Mouse (Mus musculus) testis, postnatal 10 days (tissue): Measurements from ENCODE around the gene Eif6.

Source experiments
- DNase-seq: peaks from one replicate; pipeline ENCODE4 v3.0.0; 2021; ENCODE audit warnings: low spot score

The Eif6 gene

GRCm38 (mm10) chr2:155823722-155824121 is 3.0 kb downstream of the Eif6 start:
- DNase-seq = no peak

GRCm38 (mm10) chr2:155820779-155821178 is 5.9 kb downstream of the Eif6 start:
- DNase-seq = no peak

DNA sequence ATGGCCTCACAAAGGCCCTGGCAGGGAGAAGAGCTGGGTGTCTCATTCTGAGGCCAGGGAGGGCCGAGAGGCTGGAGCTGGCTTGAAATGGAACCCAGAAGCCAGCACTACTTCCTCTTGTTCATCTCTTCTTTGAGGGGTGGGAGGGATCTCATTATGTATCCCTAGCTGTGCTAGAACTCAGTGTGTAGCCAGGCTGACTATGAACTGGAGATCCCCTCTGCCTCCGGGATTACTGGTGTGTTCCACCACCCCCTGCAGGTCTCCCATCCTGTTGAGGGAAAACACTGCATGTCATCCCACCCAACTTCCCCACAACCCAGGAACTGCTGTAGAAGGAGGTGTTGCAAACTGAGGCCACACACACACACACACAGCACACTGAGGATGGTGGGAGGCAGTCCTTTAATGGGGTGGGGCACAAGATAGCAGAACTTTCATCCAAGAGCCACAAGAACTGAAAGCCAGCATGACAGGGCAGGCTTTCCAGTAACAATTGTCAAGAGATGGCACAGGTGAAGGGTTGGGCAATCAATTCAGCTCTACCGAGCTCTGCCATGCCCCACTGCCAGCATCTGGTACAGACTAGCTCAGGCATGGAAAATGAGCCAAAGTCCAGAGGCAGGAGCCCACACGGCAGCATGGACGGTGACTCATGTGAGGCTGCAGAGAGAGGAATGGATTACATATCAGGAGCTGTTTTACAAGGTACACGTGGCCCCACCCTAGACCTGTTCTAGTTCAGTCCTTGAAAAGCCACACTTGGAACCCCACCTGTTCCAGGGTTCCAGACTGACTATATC is 7.1 kb downstream of the Eif6 start:
- DNase-seq = no peak

GRCm38 (mm10) chr2:155819392-155819448 is 7.5 kb downstream of the Eif6 start, which contains the start of gene BC029722:
Gene BC029722 (minus strand): TSS chr2:155819426.
- DNase-seq = no peak

DNA sequence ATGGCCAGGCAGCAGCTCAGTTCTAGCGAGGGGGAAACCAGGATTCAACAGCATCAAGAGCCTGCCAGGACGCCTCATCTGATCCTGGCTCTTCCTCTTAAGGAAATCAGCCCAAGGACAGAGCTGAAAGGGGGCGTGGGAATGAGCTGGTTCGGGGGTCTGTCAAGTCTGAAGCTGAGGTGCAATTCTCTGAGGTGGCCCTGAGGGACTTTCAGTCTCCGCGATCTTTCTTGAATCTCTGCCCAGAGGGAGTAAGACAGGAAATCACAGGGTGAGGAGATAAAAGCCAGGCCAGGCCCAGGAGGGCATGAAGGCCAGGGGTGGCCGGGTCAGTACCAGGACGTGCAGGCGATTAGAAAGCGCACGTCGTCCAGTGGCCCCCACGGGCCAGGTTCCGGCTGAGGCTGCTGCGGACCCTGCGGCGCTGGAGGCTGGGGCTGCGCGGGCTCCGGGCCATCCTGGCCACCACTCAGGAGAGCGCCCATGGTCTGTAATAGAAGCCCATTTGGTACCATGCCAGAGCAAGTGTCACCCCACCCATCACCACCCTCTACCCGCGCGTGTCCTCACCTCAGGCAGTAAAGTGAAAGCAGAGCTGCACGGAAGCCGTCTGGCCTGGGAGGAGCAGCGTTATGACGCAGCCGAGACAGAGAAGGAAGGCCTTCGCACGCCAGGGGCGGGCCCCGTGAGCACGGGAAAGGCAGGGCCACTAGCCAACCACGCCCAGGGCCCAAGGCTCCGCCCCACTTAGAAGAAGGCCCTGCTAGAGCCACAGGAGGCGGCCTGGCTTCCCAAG is 7.9 kb downstream of the Eif6 start:
- DNase-seq = peak; percentile 96

- peak; percentile 59 for DNase-seq
Measured at GRCm38 (mm10) chr2:155817301-155818245, 9.2 kb downstream of the Eif6 start.

GRCm38 (mm10) chr2:155816179-155816578 is 10.5 kb downstream of the Eif6 start:
- DNase-seq = no peak

- no peak for DNase-seq
Measured at GRCm38 (mm10) chr2:155814829-155815228, 11.9 kb downstream of the Eif6 start.

DNA sequence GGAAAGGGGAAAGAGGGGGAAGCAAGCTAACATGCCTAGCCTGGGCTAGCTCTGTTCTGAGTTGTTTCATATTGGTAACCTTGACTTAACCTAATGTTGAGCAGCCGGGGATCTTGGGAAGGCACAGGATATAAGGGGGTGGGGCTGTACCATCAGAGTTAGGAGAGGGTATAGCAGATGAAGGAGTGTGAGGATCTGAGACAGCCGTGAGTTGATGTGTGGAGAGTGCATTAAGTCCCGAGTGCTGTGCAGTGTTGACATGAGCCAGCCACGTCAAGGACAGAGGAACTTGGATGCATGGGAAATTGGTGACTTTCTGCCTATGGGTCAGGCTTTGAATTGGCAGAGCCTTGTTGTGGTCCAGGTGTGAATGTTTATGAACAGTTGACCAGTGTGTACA is 14.1 kb downstream of the Eif6 start:
- no peak for DNase-seq

DNA sequence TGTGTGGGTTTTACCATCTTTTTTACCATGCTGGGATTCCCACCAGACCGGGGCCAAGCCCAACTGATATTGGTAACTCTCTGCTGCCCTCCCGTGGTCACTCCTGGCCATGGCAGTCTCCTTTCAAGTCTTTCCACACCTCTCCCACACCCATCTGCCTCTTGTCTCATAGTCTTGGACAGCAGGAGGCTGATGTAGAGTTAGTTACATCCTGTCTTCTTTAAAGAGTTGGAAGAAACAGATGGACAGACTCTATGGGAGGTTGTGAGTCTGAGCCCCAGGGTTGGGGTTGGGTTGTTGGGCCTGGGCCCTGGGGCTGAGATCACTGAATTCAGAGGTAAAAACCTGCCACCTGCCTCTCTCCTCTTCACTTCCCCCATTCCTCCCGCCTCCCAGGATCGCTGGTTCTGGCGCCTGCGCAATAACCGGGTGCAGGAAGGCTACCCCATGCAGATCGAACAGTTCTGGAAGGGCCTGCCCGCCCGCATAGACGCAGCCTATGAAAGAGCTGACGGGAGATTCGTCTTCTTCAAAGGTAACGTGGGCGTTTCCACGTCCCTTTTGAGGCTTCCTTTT is 14.8 kb downstream of the Eif6 start:
- peak; percentile 87 for DNase-seq

- DNase-seq = no peak
Measured at GRCm38 (mm10) chr2:155809620-155810019, 17.1 kb downstream of the Eif6 start.

- DNase-seq = no peak
Measured at GRCm38 (mm10) chr2:155807408-155807807, 19.3 kb downstream of the Eif6 start.

GRCm38 (mm10) chr2:155806548-155806947 is 20.2 kb downstream of the Eif6 start:
- DNase-seq = no peak

DNA sequence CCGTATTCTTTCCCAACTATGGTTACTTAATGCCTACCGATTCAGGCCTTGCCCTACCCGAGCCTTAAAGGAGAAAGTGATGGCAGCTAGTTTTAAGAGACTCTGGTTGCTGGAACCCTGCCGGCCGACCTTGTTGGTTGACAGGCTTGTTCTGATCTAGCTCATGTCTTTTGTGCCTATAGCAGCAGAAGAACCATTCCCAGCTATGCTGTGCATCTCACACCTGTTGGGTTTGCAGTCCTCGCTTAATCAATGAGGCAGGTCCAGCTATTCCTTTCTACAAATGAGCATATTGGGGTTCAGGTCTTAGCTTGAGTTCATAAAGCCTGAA is 20.8 kb downstream of the Eif6 start:
- no peak for DNase-seq

- DNase-seq = peak; percentile 75
Measured at GRCm38 (mm10) chr2:155805231-155805924, 21.3 kb downstream of the Eif6 start.

GRCm38 (mm10) chr2:155804053-155804452 is 22.7 kb downstream of the Eif6 start:
- DNase-seq = no peak

DNA sequence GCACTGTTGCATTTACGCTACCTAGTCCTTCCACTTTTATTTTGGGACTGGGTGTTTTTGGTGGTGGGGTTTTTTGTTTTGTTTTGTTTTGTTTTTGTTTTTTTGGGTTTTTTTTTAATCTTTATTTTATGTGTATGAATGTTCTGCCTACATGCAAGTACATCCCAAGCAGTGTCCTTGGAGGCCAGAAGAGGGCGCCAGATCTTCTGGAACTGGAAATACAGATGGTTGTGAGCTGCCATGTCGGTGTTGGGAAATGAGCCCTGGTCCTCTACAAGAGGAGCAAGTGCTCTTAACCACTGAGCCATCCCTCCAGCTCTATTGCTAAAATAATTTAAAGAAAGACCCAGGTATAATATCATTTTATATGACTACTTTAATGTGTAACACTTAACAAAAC is 24.0 kb downstream of the Eif6 start:
- DNase-seq = no peak

- DNase-seq = no peak
Measured at GRCm38 (mm10) chr2:155798613-155799012, 28.1 kb downstream of the Eif6 start.

GRCm38 (mm10) chr2:155794674-155795445 is 31.9 kb downstream of the Eif6 start:
- no peak for DNase-seq

- DNase-seq = no peak
Measured at GRCm38 (mm10) chr2:155792899-155793298, 33.8 kb downstream of the Eif6 start.
